Mouse (Mus musculus): ENCODE results near the gene Tsc2. TPM values are rescaled to one million over a fixed set of nuclear protein-coding genes. Genes with fewer than 3 reads are reported as not detected.
A peak's percentile ranks its signal among the peaks of the same experiment; 100 is the strongest.

The Tsc2 gene
- polyA plus RNA-seq, 1 experiment from 2014 or later, result 75.4 TPM

GRCm38 (mm10) chr17:24644875-24645721, 12.7 kb upstream of the Tsc2 start:
- Histone ChIP-seq H3K4me1 (peaks cover 50% of the 10 kb centered on the region), H3K27ac (peak overlapping the region; percentile 75)

GRCm38 (mm10) chr17:24644030-24644715, 11.7 kb upstream of the Tsc2 start:
- H3K4me3 ChIP-seq, result no peak overlapping the region
- peaks cover 50% of the 10 kb centered on the region for H3K4me1 ChIP-seq
- no peak for DNase-seq (ENCODE audit: extremely low spot score, low spot score)
- peaks cover 17% of the 10 kb centered on the region for H3K27me3 ChIP-seq (ENCODE audit: poor library complexity, severe bottlenecking)
- WGBS, result 51% methylated on average over 7 of the region's 7 CpGs
- H3K27ac ChIP-seq, result peak overlapping the region; percentile 75
- peaks cover 18% of the 10 kb centered on the region for H3K36me3 ChIP-seq (replicated peaks)
- H3K9me3 ChIP-seq, result no peaks in the 10 kb centered on the region

More at GRCm38 (mm10) chr17:24644875-24645721, 12.7 kb upstream of the Tsc2 start:
- H3K27me3 ChIP-seq (ENCODE audit: poor library complexity, severe bottlenecking), result peaks cover 26% of the 10 kb centered on the region
- H3K4me3 ChIP-seq, result no peak overlapping the region
- peaks cover 10% of the 10 kb centered on the region for H3K36me3 ChIP-seq (replicated peaks)
- H3K9me3 ChIP-seq, result no peaks in the 10 kb centered on the region
- WGBS, result 88% methylated on average over 9 of the region's 9 CpGs
- DNase-seq (ENCODE audit: extremely low spot score, low spot score), result no peak

GRCm38 (mm10) chr17:24642791-24643343, 10.4 kb upstream of the Tsc2 start:
- Histone ChIP-seq H3K27ac (peak overlapping the region; percentile 9; the same call in 1 of the 2 replicates), H3K9me3 (no peaks in the 10 kb centered on the region), H3K4me1 (peaks cover 55% of the 10 kb centered on the region), H3K36me3 (replicated peaks) (peaks cover 28% of the 10 kb centered on the region), H3K27me3 (ENCODE audit: poor library complexity, severe bottlenecking) (0 out of 2 replicates have a peak, but pooled peaks cover 5% of the 10 kb centered on the region), H3K4me3 (no peak overlapping the region)
- no peak for DNase-seq (ENCODE audit: extremely low spot score, low spot score)
- 83% methylated on average over 6 of the region's 6 CpGs for WGBS

- WGBS, result 92% methylated on average over 14 of the region's 14 CpGs
- DNase-seq (ENCODE audit: extremely low spot score, low spot score), result no peak
- Histone ChIP-seq H3K4me1 (peaks cover 60% of the 10 kb centered on the region), H3K4me3 (no peak overlapping the region), H3K9me3 (no peaks in the 10 kb centered on the region), H3K36me3 (replicated peaks) (peaks cover 28% of the 10 kb centered on the region), H3K27me3 (ENCODE audit: poor library complexity, severe bottlenecking) (no peaks in the 10 kb centered on the region), H3K27ac (no peak overlapping the region)
These were observed 9.5 kb upstream of the Tsc2 start for GRCm38 (mm10) chr17:24641944-24642343.

GRCm38 (mm10) chr17:24640581-24640980, 8.2 kb upstream of the Tsc2 start:
- Histone ChIP-seq H3K4me1 (peaks cover 65% of the 10 kb centered on the region), H3K27me3 (ENCODE audit: poor library complexity, severe bottlenecking) (no peaks in the 10 kb centered on the region), H3K4me3 (no peak overlapping the region), H3K36me3 (replicated peaks) (peaks cover 31% of the 10 kb centered on the region), H3K27ac (peak overlapping the region; percentile 80; the same call in 1 of the 2 replicates), H3K9me3 (no peaks in the 10 kb centered on the region)
- DNase-seq (ENCODE audit: extremely low spot score, low spot score), result no peak
- WGBS, result 95% methylated on average over 15 of the region's 15 CpGs

GRCm38 (mm10) chr17:24640119-24640518, 7.7 kb upstream of the Tsc2 start:
- Histone ChIP-seq H3K9me3 (no peaks in the 10 kb centered on the region), H3K27me3 (ENCODE audit: poor library complexity, severe bottlenecking) (no peaks in the 10 kb centered on the region), H3K27ac (peak overlapping the region; percentile 80), H3K4me3 (no peak overlapping the region), H3K4me1 (peaks cover 61% of the 10 kb centered on the region), H3K36me3 (replicated peaks) (peaks cover 35% of the 10 kb centered on the region)
- 92% methylated on average over 7 of the region's 7 CpGs for WGBS
- DNase-seq (ENCODE audit: extremely low spot score, low spot score), result no peak

- no peak for DNase-seq (ENCODE audit: extremely low spot score, low spot score)
- Histone ChIP-seq H3K4me1 (peaks cover 55% of the 10 kb centered on the region), H3K27me3 (ENCODE audit: poor library complexity, severe bottlenecking) (no peaks in the 10 kb centered on the region), H3K27ac (peak overlapping the region; percentile 80), H3K4me3 (peak overlapping the region; percentile 13; the same call in 1 of the 2 replicates), H3K9me3 (no peaks in the 10 kb centered on the region), H3K36me3 (replicated peaks) (peaks cover 41% of the 10 kb centered on the region)
- 75% methylated on average over 5 of the region's 5 CpGs for WGBS
These were observed 7.2 kb upstream of the Tsc2 start for GRCm38 (mm10) chr17:24639571-24639988.

GRCm38 (mm10) chr17:24638840-24639239, 6.4 kb upstream of the Tsc2 start:
- H3K36me3 ChIP-seq (replicated peaks), result peaks cover 41% of the 10 kb centered on the region
- H3K4me3 ChIP-seq, result no peak overlapping the region
- peak overlapping the region; percentile 80 for H3K27ac ChIP-seq
- no peaks in the 10 kb centered on the region for H3K9me3 ChIP-seq
- WGBS, result 75% methylated on average over 9 of the region's 9 CpGs
- DNase-seq (ENCODE audit: extremely low spot score, low spot score), result no peak
- no peaks in the 10 kb centered on the region for H3K27me3 ChIP-seq (ENCODE audit: poor library complexity, severe bottlenecking)
- H3K4me1 ChIP-seq, result peaks cover 48% of the 10 kb centered on the region

GRCm38 (mm10) chr17:24638214-24638613, 5.8 kb upstream of the Tsc2 start:
- H3K36me3 ChIP-seq (replicated peaks), result peaks cover 41% of the 10 kb centered on the region
- H3K27me3 ChIP-seq (ENCODE audit: poor library complexity, severe bottlenecking), result no peaks in the 10 kb centered on the region
- peak overlapping the region; percentile 80; the same call in 1 of the 2 replicates for H3K27ac ChIP-seq
- DNase-seq (ENCODE audit: extremely low spot score, low spot score), result no peak
- H3K4me3 ChIP-seq, result no peak overlapping the region
- 94% methylated on average over 4 of the region's 4 CpGs for WGBS
- no peaks in the 10 kb centered on the region for H3K9me3 ChIP-seq
- H3K4me1 ChIP-seq, result peaks cover 46% of the 10 kb centered on the region

- DNase-seq (ENCODE audit: extremely low spot score, low spot score), result no peak
- 68% methylated on average over 5 of the region's 5 CpGs for whole genome bisulfite sequencing
- Histone ChIP-seq H3K9me3 (no peaks in the 10 kb centered on the region), H3K36me3 (replicated peaks) (peaks cover 41% of the 10 kb centered on the region), H3K4me3 (no peak overlapping the region), H3K27ac (no peak overlapping the region), H3K27me3 (ENCODE audit: poor library complexity, severe bottlenecking) (no peaks in the 10 kb centered on the region), H3K4me1 (peaks cover 46% of the 10 kb centered on the region)
These were observed 4.5 kb upstream of the Tsc2 start for GRCm38 (mm10) chr17:24636781-24637481.

GRCm38 (mm10) chr17:24635694-24636093, 3.3 kb upstream of the Tsc2 start:
- Histone ChIP-seq H3K4me1 (peaks cover 53% of the 10 kb centered on the region), H3K27me3 (ENCODE audit: poor library complexity, severe bottlenecking) (no peaks in the 10 kb centered on the region), H3K4me3 (no peak overlapping the region), H3K36me3 (replicated peaks) (peaks cover 41% of the 10 kb centered on the region), H3K9me3 (no peaks in the 10 kb centered on the region), H3K27ac (no peak overlapping the region)
- DNase-seq (ENCODE audit: extremely low spot score, low spot score), result no peak
- WGBS, result 95% methylated on average over 5 of the region's 5 CpGs

- 87% methylated on average over 4 of the region's 4 CpGs for WGBS
- no peak for DNase-seq (ENCODE audit: extremely low spot score, low spot score)
- Histone ChIP-seq H3K27ac (no peak overlapping the region), H3K36me3 (replicated peaks) (peaks cover 41% of the 10 kb centered on the region), H3K9me3 (no peaks in the 10 kb centered on the region), H3K4me1 (peaks cover 49% of the 10 kb centered on the region), H3K27me3 (ENCODE audit: poor library complexity, severe bottlenecking) (no peaks in the 10 kb centered on the region), H3K4me3 (no peak overlapping the region)
These were observed 2.6 kb upstream of the Tsc2 start for GRCm38 (mm10) chr17:24635024-24635423.
